Mouse (Mus musculus) testis, adult 2 months (tissue): ENCODE measurements around the gene Fbxo24. TPM values are rescaled to one million over a fixed set of nuclear protein-coding genes. Genes with fewer than 3 reads are reported as not detected.
A peak's percentile ranks its signal among the peaks of the same experiment; 100 is the strongest.

Source experiments
- H3K27ac ChIP-seq: fragments of 200-500 bp; 2 replicates; pipeline ENCODE4 v1.5.1; 2012; ENCODE audit warnings: low read depth, low read length; ENCODE audit not compliant: control insufficient read depth, insufficient read depth
- H3K27me3 ChIP-seq: fragments of 200-500 bp; 2 replicates; pipeline ENCODE4 v1.6.1; 2012; ENCODE audit warnings: mild to moderate bottlenecking, low read length, moderate library complexity; ENCODE audit not compliant: control insufficient read depth, insufficient read depth
- H3K36me3 ChIP-seq: fragments of 200-500 bp; 2 replicates; pipeline ENCODE4 v1.6.1; 2012; ENCODE audit warnings: mild to moderate bottlenecking, low read length; ENCODE audit not compliant: control insufficient read depth, insufficient read depth
- H3K4me1 ChIP-seq: fragments of 200-500 bp; 2 replicates; pipeline ENCODE4 v1.6.1; 2012; ENCODE audit warnings: low read length; ENCODE audit not compliant: control insufficient read depth, insufficient read depth
- H3K4me3 ChIP-seq: fragments of 200-500 bp; 2 replicates; pipeline ENCODE4 v1.5.1; 2012; ENCODE audit warnings: low read depth, mild to moderate bottlenecking, low read length, moderate library complexity, mixed read lengths; ENCODE audit not compliant: control insufficient read depth
- CTCF ChIP-seq: fragments of 200-500 bp; IDR thresholded peaks from 2 replicates; pipeline ENCODE4 v1.5.1; 2012; ENCODE audit warnings: low read depth, mild to moderate bottlenecking, inconsistent platforms, low read length, moderate library complexity; ENCODE audit not compliant: control insufficient read depth, insufficient read depth, insufficient replicate concordance
- POLR2A ChIP-seq: fragments of 200-500 bp; IDR thresholded peaks from 2 replicates; pipeline ENCODE4 v1.6.1; 2012; ENCODE audit warnings: low read depth, mild to moderate bottlenecking, inconsistent platforms, low read length, moderate library complexity; ENCODE audit not compliant: control insufficient read depth
- polyA plus RNA-seq: library from polyadenylated mRNA; depleted of rRNA; stranded (reverse); fragments of >200 nt; gene quantifications from 2 replicates; pipeline ENCODE4 v1.2.3, GENCODE M21; 2012

Fbxo24 gene
- polyA plus RNA-seq, 1 experiment: 181 TPM

DNA sequence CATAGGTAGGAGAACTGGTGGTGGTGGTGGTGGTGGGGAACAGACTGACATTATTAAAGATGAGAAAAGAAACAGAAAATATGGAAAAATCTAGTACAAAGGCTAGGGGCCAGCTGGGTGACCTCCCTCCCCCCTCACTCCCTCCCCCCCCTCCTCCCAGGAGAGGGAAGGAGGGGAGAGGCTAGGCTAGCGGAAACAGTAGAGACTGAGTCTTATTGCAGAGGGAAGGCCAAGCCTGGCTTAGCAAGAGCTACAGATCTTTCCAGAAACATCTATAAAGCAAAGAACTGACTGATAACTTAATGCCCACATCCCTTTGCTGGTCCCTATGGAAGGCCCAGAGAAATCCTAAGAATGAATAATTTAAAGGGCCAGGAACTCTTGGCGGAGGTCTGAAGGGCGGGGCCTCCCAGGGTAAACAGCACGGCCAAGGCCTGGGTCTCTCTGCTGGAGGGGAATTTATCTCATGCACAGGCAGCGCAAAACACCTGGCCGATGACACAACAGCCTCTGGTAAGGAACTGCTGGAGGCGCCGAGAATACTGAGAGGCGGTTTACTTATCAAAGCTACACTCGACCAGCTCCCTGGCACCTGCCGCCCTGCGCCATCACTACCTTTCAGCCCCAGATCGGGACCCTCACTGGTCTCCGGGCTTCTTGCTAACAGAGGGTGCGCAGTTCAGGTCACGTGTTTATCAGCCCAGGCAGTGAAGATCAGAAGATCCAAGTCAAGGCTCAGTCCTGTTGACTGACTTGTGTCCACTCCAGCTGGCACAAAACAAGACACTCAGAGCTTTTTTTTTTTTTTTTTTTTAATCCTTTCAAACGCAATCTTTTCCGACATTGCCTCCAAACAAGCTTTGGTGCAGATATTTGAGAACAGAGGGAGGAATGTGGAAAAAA is 21.1 kb upstream of the Fbxo24 start:
- Histone ChIP-seq H3K4me3 (no peak overlapping the region; the same call in 1 of the 2 replicates), H3K27ac (peak overlapping the region; percentile 18; the same call in 1 of the 2 replicates), H3K36me3 (no peaks in the 10 kb centered on the region), H3K27me3 (no peaks in the 10 kb centered on the region), H3K4me1 (peaks cover 12% of the 10 kb centered on the region)
- TF ChIP-seq CTCF (no peak), POLR2A (no peak)

DNA sequence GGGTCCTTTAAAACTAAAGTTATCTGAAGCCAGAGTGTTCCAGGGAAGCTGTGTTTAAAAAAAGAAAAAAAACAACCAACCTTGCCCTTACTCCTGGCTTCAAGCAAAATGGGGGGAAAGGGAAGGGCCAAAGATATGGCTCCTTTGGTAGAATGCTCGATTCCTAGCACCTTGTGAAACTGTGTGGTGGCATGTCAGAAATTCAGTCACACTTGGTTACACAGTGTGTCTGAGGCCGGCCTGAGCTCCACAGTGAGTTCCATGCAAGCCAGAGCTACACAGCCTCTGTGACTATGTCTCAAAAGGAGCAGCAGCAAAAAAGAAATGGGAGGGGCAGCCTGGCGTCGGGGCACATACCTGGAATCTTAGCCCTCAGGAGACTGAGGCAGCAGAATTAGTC is 20.4 kb upstream of the Fbxo24 start:
- H3K27ac ChIP-seq: 0 out of 2 replicates have a peak overlapping the region, but pooled peaks have one; percentile 7
- TF ChIP-seq POLR2A: no peak
- H3K36me3 ChIP-seq: no peaks in the 10 kb centered on the region
- peaks cover 16% of the 10 kb centered on the region for H3K4me1 ChIP-seq
- no peak overlapping the region for H3K4me3 ChIP-seq
- no peaks in the 10 kb centered on the region for H3K27me3 ChIP-seq

DNA sequence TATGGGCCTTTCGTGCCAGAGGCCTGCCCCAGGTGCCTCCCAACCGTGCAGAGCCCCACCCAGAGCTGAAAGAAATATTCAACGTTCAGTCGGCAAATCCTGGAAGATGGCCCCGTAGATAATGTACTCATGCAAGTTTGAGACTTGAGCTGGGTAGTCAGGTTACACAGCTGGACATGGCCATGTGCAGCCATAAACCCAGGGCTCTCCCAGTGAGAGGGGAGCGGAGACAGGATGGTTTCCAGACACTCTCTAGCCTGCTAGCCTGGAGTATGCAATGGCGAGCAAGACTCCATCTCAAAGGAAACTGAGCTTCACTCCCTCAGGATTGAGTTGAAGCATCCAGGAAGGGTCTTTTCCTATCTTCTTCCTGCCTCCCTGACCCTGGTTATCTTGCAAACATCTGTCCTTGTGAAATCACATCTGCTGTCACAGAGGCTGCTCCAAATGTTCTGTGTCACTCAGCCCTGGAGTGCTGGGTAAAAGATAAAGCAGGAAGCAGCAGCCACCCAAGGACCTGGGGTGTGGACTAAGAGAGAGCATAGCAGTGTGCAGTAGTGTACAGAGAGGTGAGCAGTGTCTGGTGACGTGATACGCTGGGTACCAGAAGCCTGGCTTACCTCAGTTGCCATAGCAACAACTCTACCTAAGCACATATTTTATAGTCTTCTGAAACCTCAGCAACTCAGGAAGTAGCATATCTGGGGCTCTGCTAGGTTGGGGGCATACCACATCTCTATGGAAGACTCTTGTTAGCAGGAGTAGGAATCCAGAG is 19.2 kb upstream of the Fbxo24 start:
- H3K36me3 ChIP-seq: no peaks in the 10 kb centered on the region
- H3K4me3 ChIP-seq: no peak overlapping the region
- no peaks in the 10 kb centered on the region for H3K27me3 ChIP-seq
- H3K4me1 ChIP-seq: peaks cover 16% of the 10 kb centered on the region
- no peak overlapping the region for H3K27ac ChIP-seq
- TF ChIP-seq POLR2A (no peak), CTCF (no peak)

DNA sequence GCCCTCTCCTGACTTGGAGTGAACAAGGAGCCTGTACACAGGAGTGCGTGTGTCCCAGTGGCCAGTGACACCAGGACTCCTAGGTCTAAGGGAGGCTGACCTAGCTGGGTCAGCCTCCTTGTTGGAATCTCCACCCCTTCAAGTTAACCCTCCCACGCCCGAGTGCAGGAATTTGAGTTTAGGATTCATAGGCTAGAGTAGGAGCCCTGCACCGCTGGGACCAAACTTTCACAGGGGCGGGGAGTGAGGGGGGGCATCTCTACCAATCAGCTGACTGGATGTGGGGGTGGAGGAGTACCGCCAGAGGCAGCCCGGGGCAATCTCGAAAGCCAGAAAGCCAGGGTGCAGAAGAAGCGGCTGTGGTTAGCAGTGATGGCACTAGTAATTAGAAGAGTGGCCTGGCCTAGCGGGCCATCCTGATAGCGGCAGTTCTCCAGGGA is 16.9 kb upstream of the Fbxo24 start, which contains the start of gene Irs3:
Gene Irs3 (minus strand): TSS at position 63 of the 440 bp plus-strand sequence.
- Histone ChIP-seq H3K4me3 (peak within 1 kb of the TSS; percentile 52), H3K27ac (no peak within 1 kb of the TSS), H3K36me3 (no peaks in the 10 kb centered on the region), H3K27me3 (no peaks in the 10 kb centered on the region), H3K4me1 (peaks cover 26% of the 10 kb centered on the region)
- TF ChIP-seq POLR2A: no peak
- no peak for TF ChIP-seq CTCF

DNA sequence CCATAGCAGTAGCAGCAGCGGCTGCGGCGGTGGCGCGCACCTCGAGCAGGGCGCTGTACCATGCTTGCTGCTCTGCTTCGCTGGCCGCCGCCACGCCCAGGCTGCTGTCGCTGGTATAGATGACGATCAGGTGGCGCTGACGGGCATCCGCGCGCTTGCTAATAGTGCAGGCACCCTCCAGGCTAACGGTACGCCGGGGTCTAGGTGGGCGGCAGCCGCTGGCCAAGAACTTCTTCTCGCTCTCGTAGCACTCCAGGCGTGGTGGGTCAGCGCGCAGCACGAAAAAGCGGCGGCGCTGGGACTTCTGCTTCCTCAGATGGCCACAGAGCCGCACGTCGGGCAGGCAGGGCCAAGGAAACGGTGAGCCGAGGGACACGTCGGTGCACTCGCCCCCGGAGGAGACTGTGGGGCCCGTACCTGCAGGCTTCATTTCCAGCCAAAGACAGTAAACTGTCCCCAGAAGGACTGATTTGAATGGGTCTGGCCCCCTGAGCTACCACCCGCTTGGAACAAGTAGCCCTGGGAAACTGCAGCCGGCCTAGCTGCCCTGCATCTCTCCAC is 16.4 kb upstream of the Fbxo24 start:
- no peak overlapping the region for H3K27ac ChIP-seq
- H3K4me1 ChIP-seq: peaks cover 27% of the 10 kb centered on the region
- H3K4me3 ChIP-seq: peak overlapping the region; percentile 52
- TF ChIP-seq POLR2A: no peak
- TF ChIP-seq CTCF: no peak
- H3K27me3 ChIP-seq: no peaks in the 10 kb centered on the region
- no peaks in the 10 kb centered on the region for H3K36me3 ChIP-seq

DNA sequence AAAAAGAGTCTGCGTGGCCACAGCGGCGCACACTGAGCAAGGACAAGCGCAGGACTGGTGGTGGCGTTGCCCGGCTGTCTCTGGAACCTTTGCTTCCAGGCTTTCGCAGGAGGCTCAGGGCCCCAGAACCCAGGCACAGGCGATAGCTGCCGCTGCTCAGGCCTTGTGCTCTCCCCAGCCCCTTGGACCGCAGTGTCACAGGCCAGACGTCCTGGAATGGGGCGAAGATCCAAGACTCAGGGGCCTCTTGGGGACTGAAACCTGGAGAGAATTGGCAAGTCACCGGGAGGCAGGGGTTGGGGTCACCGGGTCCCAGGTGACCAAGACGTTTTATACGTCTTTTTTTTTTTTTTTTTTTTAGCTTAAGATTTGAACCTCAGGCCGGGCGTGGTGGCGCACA is 15.7 kb upstream of the Fbxo24 start:
- Histone ChIP-seq H3K36me3 (no peaks in the 10 kb centered on the region), H3K27ac (no peak overlapping the region), H3K4me3 (no peak overlapping the region; the same call in 1 of the 2 replicates), H3K4me1 (peaks cover 22% of the 10 kb centered on the region), H3K27me3 (no peaks in the 10 kb centered on the region)
- no peak for TF ChIP-seq POLR2A
- no peak for TF ChIP-seq CTCF

DNA sequence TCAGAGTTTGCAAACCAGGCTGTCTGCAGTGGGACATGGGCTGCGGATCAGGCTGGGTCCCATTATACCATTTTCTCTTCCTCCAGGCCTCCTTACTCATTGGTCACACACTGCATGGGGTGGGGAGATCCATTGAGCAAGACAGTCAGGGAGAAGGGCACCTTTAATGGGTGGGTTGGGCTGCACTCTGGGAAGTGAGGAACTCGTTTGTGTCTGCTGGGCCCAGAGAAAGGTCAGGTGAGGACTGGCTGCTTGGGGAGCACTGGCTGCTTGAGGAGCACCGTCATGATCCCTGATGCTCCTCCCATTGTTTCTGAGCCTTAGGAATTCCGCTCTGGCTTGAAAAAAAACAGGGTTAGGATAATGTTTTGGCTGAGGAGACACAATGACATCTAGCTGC is 14.1 kb upstream of the Fbxo24 start:
- no peaks in the 10 kb centered on the region; the same call in 1 of the 2 replicates for H3K36me3 ChIP-seq
- H3K27ac ChIP-seq: no peak overlapping the region
- H3K4me3 ChIP-seq: no peak overlapping the region
- no peaks in the 10 kb centered on the region for H3K27me3 ChIP-seq
- H3K4me1 ChIP-seq: peaks cover 20% of the 10 kb centered on the region
- no peak for TF ChIP-seq CTCF
- TF ChIP-seq POLR2A: no peak
